Mouse (Mus musculus): ENCODE results near the gene Calml4. TPM values are rescaled to one million over a fixed set of nuclear protein-coding genes. Genes with fewer than 3 reads are reported as not detected.

Gene Calml4
- total and polyA plus RNA-seq, 2 experiments from 2014 or later = 1.7 to 20.5 TPM

GRCm38 (mm10) chr9:62835705-62836446 is 22.0 kb upstream of the Calml4 start:
- no peaks in the 10 kb centered on the region for H3K27me3 ChIP-seq (ENCODE audit: insufficient read depth, low read length)
- WGBS = 55% methylated on average over 4 of the region's 4 CpGs

GRCm38 (mm10) chr9:62837611-62838010 is 20.3 kb upstream of the Calml4 start:
- Histone ChIP-seq H3K27ac (no peak overlapping the region), H3K4me1 (ENCODE audit: insufficient read depth, low read length) (no peaks in the 10 kb centered on the region), H3K4me2 (ENCODE audit: low read depth, low read length) (no peak overlapping the region), H3K36me3 (ENCODE audit: insufficient read depth, low read length) (no peaks in the 10 kb centered on the region), H3K4me3 (ENCODE audit: low read length) (no peak overlapping the region), H3K27me3 (ENCODE audit: insufficient read depth, low read length) (no peaks in the 10 kb centered on the region), H3K9ac (replicated peaks; ENCODE audit: low read length) (no peak overlapping the region), H3K9me3 (ENCODE audit: low read length) (no peaks in the 10 kb centered on the region)
- no peak for TF ChIP-seq CTCF (IDR thresholded peaks at IDR 0.05; ENCODE audit: low read depth)
- no peak for DNase-seq (ENCODE audit: low spot score)
- 51% methylated on average over 3 of the region's 3 CpGs for WGBS
- no peak for ATAC-seq

More at GRCm38 (mm10) chr9:62835705-62836446, 22.0 kb upstream of the Calml4 start:
- Histone ChIP-seq H3K9me3 (ENCODE audit: low read length) (no peaks in the 10 kb centered on the region), H3K9ac (replicated peaks; ENCODE audit: low read length) (no peak overlapping the region), H3K27ac (no peak overlapping the region), H3K4me3 (ENCODE audit: low read length) (no peak overlapping the region), H3K4me2 (ENCODE audit: low read depth, low read length) (no peak overlapping the region), H3K36me3 (ENCODE audit: insufficient read depth, low read length) (no peaks in the 10 kb centered on the region), H3K4me1 (ENCODE audit: insufficient read depth, low read length) (no peaks in the 10 kb centered on the region)
- no peak for ATAC-seq
- no peak for DNase-seq (ENCODE audit: low spot score)
- peak; percentile 34; the same call in 1 of the 2 replicates for TF ChIP-seq CTCF (IDR thresholded peaks at IDR 0.05; ENCODE audit: low read depth)

- peak overlapping the region; percentile 94 for H3K4me2 ChIP-seq (ENCODE audit: low read depth, low read length)
- peak overlapping the region; percentile 78; the same call in 1 of the 2 replicates for H3K9ac ChIP-seq (replicated peaks; ENCODE audit: low read length)
- H3K36me3 ChIP-seq (ENCODE audit: insufficient read depth, low read length) = no peaks in the 10 kb centered on the region
- DNase-seq (ENCODE audit: low spot score) (no peak), ATAC-seq (peak; percentile 18; the same call in 1 of the 2 replicates)
- 18% methylated on average over 8 of the region's 8 CpGs for WGBS
- H3K27me3 ChIP-seq (ENCODE audit: insufficient read depth, low read length) = no peaks in the 10 kb centered on the region
- TF ChIP-seq CTCF (IDR thresholded peaks at IDR 0.05; ENCODE audit: low read depth) = no peak
- peak overlapping the region; percentile 75 for H3K4me3 ChIP-seq (ENCODE audit: low read length)
- no peaks in the 10 kb centered on the region for H3K9me3 ChIP-seq (ENCODE audit: low read length)
- no peaks in the 10 kb centered on the region for H3K4me1 ChIP-seq (ENCODE audit: insufficient read depth, low read length)
- peak overlapping the region; percentile 83; the same call in 1 of the 2 replicates for H3K27ac ChIP-seq
These were observed 19.8 kb upstream of the Calml4 start for GRCm38 (mm10) chr9:62838146-62838505.

- peak within 1 kb of the TSS; percentile 78 for H3K9ac ChIP-seq (replicated peaks; ENCODE audit: low read length)
- ATAC-seq (peak; percentile 90), DNase-seq (ENCODE audit: low spot score) (peak; percentile 79)
- no peaks in the 10 kb centered on the region for H3K36me3 ChIP-seq (ENCODE audit: insufficient read depth, low read length)
- H3K9me3 ChIP-seq (ENCODE audit: low read length) = no peaks in the 10 kb centered on the region
- peak within 1 kb of the TSS; percentile 75 for H3K4me3 ChIP-seq (ENCODE audit: low read length)
- no peak for TF ChIP-seq CTCF (IDR thresholded peaks at IDR 0.05; ENCODE audit: low read depth)
- no peaks in the 10 kb centered on the region for H3K4me1 ChIP-seq (ENCODE audit: insufficient read depth, low read length)
- H3K27me3 ChIP-seq (ENCODE audit: insufficient read depth, low read length) = no peaks in the 10 kb centered on the region
- under 1% methylated on average over 48 of the region's 48 CpGs for WGBS
- H3K4me2 ChIP-seq (ENCODE audit: low read depth, low read length) = peak within 1 kb of the TSS; percentile 94
- peak within 1 kb of the TSS; percentile 83 for H3K27ac ChIP-seq
These were observed 19.2 kb upstream of the Calml4 start, which contains the start of gene Cln6 for GRCm38 (mm10) chr9:62838506-62839171. TSS of gene Cln6 (plus strand) at chr9:62838785.

- 16% methylated on average over 14 of the region's 14 CpGs for WGBS
- DNase-seq (ENCODE audit: low spot score) (peak; percentile 53), ATAC-seq (peak; percentile 22)
- Histone ChIP-seq H3K4me3 (ENCODE audit: low read length) (peak overlapping the region; percentile 75), H3K27me3 (ENCODE audit: insufficient read depth, low read length) (no peaks in the 10 kb centered on the region), H3K36me3 (ENCODE audit: insufficient read depth, low read length) (no peaks in the 10 kb centered on the region), H3K9ac (replicated peaks; ENCODE audit: low read length) (peak overlapping the region; percentile 78), H3K9me3 (ENCODE audit: low read length) (no peaks in the 10 kb centered on the region), H3K4me2 (ENCODE audit: low read depth, low read length) (peak overlapping the region; percentile 94), H3K27ac (peak overlapping the region; percentile 83), H3K4me1 (ENCODE audit: insufficient read depth, low read length) (no peaks in the 10 kb centered on the region)
- TF ChIP-seq CTCF (IDR thresholded peaks at IDR 0.05; ENCODE audit: low read depth) = no peak
These were observed 18.6 kb upstream of the Calml4 start for GRCm38 (mm10) chr9:62839172-62839770.

- Histone ChIP-seq H3K4me2 (ENCODE audit: low read depth, low read length) (no peak overlapping the region), H3K27me3 (ENCODE audit: insufficient read depth, low read length) (no peaks in the 10 kb centered on the region), H3K9ac (replicated peaks; ENCODE audit: low read length) (no peak overlapping the region), H3K9me3 (ENCODE audit: low read length) (no peaks in the 10 kb centered on the region), H3K4me1 (ENCODE audit: insufficient read depth, low read length) (no peaks in the 10 kb centered on the region), H3K4me3 (ENCODE audit: low read length) (no peak overlapping the region), H3K36me3 (ENCODE audit: insufficient read depth, low read length) (no peaks in the 10 kb centered on the region), H3K27ac (no peak overlapping the region)
- no peak for DNase-seq (ENCODE audit: low spot score)
- TF ChIP-seq CTCF (IDR thresholded peaks at IDR 0.05; ENCODE audit: low read depth) = no peak
- ATAC-seq = no peak
- WGBS = 83% methylated on average over 10 of the region's 10 CpGs
These were observed 14.4 kb upstream of the Calml4 start for GRCm38 (mm10) chr9:62843356-62844024.
